Mouse (Mus musculus) embryonic facial prominence, embryonic 13.5 days (tissue): ENCODE measurements around the gene Scn4b. TPM values are rescaled to one million over a fixed set of nuclear protein-coding genes. Genes with fewer than 3 reads are reported as not detected.

Experiments
- ATAC-seq: fragments of 200-750 bp; cut with Nextera tagmentation; 2 replicates; pipeline ENCODE4 v1.8.0; 2017; ENCODE audit warnings: low read depth; ENCODE audit not compliant: insufficient number of reproducible peaks, insufficient read depth, low FRiP score, low TSS enrichment
- H3K27ac ChIP-seq: fragments of 300-500 bp; sonication (generic); 2 replicates; pipeline ENCODE4 v1.5.1; 2015; ENCODE audit warnings: moderate library complexity, mild to moderate bottlenecking, inconsistent platforms
- H3K27me3 ChIP-seq: fragments of 300-500 bp; sonication (generic); 2 replicates; pipeline ENCODE4 v1.6.1; 2015; ENCODE audit warnings: mild to moderate bottlenecking, inconsistent platforms
- H3K36me3 ChIP-seq: fragments of 300-500 bp; sonication (generic); 2 replicates; pipeline ENCODE4 v1.6.1; 2015; ENCODE audit warnings: mild to moderate bottlenecking, inconsistent platforms
- H3K4me1 ChIP-seq: fragments of 300-500 bp; sonication (generic); 2 replicates; pipeline ENCODE4 v1.6.1; 2015; ENCODE audit warnings: inconsistent platforms
- H3K4me2 ChIP-seq: fragments of 300-500 bp; sonication (generic); 2 replicates; pipeline ENCODE4 v1.6.1; 2015; ENCODE audit warnings: moderate library complexity, mild to moderate bottlenecking, inconsistent platforms
- H3K4me3 ChIP-seq: fragments of 300-500 bp; sonication (generic); 2 replicates; pipeline ENCODE4 v1.5.1; 2015; ENCODE audit warnings: mild to moderate bottlenecking, inconsistent platforms
- H3K9ac ChIP-seq: fragments of 300-500 bp; sonication (generic); 2 replicates; pipeline ENCODE4 v1.6.1; 2015; ENCODE audit warnings: mild to moderate bottlenecking, inconsistent platforms
- H3K9me3 ChIP-seq: fragments of 300-500 bp; sonication (generic); 2 replicates; pipeline ENCODE4 v1.6.1; 2016; ENCODE audit warnings: inconsistent platforms
- WGBS: fragments of 180-500 bp; shearing (Covaris S2); methylation state at CpG from one replicate; pipeline ENCODE4 v1.1.7; 2015; ENCODE audit warnings: mixed read lengths; 5-methylcytosine and 5-hydroxymethylcytosine counted together
- polyA plus RNA-seq: library from polyadenylated mRNA; unstranded; fragments of >200 nt; fragmentation: Nextera tagmentation; extraction: Ambion mirVana; gene quantifications from 2 replicates; pipeline ENCODE4 v1.2.1, GENCODE M21; 2015

The Scn4b gene
- 0.24 and 0.66 TPM in 2 replicates for polyA plus RNA-seq

DNA sequence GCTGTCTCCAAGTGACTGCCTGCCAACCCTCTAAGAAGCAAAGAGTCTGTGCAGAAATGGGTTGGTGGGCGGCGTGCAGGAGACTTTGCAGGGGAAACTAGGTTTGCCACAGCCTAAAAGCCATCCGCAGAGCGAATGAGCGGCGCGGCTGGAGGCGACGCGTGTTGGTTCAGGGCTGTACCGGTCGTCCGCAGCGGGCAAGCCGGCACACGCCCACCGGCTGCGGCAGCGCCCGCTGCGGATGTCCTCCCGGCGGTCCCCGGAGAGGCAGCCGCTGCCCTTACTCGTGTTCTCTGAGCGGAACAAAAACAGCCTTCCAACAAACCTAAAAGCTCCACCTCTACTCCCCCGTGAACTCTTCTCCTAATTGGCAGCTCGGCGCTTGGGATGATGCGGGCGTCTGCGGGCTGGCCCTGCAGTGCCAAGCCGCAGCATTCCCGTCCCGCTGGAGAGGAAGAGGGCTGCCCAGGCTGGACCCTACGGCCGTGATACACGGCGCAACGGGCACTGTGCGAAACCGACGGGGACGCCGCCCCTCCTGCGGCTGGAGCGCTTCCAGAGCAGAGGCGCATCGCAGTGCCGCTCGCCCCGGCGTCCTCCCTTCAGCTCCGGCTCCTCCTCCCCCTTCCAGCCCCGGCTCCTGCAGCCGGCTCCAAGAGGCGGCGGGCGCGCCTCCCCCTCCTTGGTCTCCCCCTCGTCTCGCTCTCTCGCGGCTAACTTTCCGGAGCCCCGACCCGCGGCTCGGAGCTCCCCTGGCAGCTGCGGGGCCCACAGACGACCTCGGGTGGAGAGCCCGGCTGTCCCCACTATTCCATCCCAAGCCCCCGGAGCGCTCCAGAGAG, at the start of gene Scn4b:
Gene Scn4b (plus strand): TSS at position 205 of the 842 bp plus-strand sequence.
- no peak for ATAC-seq
- Histone ChIP-seq H3K27ac (no peak within 1 kb of the TSS), H3K4me2 (peak within 1 kb of the TSS; percentile 95), H3K4me3 (peak within 1 kb of the TSS; percentile 58), H3K36me3 (no peaks in the 10 kb centered on the region), H3K27me3 (peaks cover 96% of the 10 kb centered on the region), H3K9ac (peak within 1 kb of the TSS; percentile 64), H3K9me3 (no peaks in the 10 kb centered on the region), H3K4me1 (peaks cover 35% of the 10 kb centered on the region)
- WGBS: under 1% methylated on average over 76 of the region's 76 CpGs

GRCm38 (mm10) chr9:45090811-45091210, 47.4 kb upstream of the Scn4b start:
- Histone ChIP-seq H3K27me3 (0 out of 2 replicates have a peak, but pooled peaks cover 12% of the 10 kb centered on the region), H3K4me2 (no peak overlapping the region), H3K9ac (no peak overlapping the region), H3K27ac (no peak overlapping the region), H3K36me3 (no peaks in the 10 kb centered on the region), H3K4me1 (no peaks in the 10 kb centered on the region), H3K4me3 (no peak overlapping the region), H3K9me3 (no peaks in the 10 kb centered on the region)
- ATAC-seq: no peak
- WGBS: 54% methylated on average over 3 of the region's 3 CpGs

DNA sequence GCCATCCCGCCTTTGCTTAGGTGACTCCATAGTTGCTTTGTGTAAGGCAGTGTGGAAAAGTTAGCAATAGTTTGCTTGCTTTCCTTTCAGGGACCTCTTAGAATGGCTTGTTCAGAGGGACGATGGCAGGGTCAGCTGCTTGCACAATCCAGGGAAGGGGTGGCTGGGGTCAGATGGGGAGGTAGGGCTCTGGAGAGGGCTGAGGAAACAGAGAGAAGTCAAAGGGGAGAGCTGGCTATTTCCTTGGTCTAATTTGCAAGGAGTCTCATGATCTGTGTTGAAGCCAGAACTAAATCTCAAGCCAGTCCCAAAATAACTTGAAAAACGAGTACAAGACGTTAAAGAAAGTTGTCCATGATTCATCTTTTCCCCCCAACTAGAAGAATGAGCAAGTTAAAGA, 45.6 kb upstream of the Scn4b start:
- H3K4me3 ChIP-seq: no peak overlapping the region
- 66% methylated on average over 4 of the region's 4 CpGs for WGBS
- no peak for ATAC-seq

GRCm38 (mm10) chr9:45095149-45095937, 42.9 kb upstream of the Scn4b start:
- ATAC-seq: no peak
- Histone ChIP-seq H3K9me3 (no peaks in the 10 kb centered on the region), H3K4me1 (no peaks in the 10 kb centered on the region)

More for the DNA sequence above, 45.6 kb upstream of the Scn4b start:
- no peaks in the 10 kb centered on the region for H3K9me3 ChIP-seq
- H3K9ac ChIP-seq: no peak overlapping the region
- no peaks in the 10 kb centered on the region for H3K4me1 ChIP-seq
- no peak overlapping the region for H3K27ac ChIP-seq
- 0 out of 2 replicates have a peak, but pooled peaks cover 6% of the 10 kb centered on the region for H3K27me3 ChIP-seq
- no peak overlapping the region for H3K4me2 ChIP-seq
- no peaks in the 10 kb centered on the region for H3K36me3 ChIP-seq

DNA sequence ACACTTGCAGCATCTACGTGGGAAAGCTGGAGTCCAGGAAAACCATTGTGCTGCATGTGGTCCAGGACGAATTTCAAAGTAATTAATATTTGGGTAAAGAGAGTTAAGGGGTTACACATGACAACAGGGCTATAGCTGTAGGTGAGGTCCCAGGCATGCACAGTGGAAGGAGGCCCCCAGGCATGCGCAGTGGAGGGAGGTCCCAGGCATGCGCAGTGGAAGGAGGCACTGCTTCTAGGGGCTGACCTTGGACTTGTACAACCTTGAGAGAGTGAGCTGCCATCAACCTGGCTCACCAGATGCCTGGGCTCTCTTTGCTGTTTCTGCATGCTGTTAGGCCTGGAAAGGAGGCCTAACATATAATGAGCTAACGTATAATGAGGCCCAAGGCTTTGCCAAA, 40.3 kb upstream of the Scn4b start:
- Histone ChIP-seq H3K4me2 (no peak overlapping the region), H3K9ac (no peak overlapping the region), H3K4me1 (no peaks in the 10 kb centered on the region), H3K36me3 (no peaks in the 10 kb centered on the region), H3K27ac (no peak overlapping the region), H3K4me3 (no peak overlapping the region), H3K9me3 (no peaks in the 10 kb centered on the region), H3K27me3 (no peaks in the 10 kb centered on the region)
- ATAC-seq: no peak
- WGBS: 77% methylated on average over 5 of the region's 5 CpGs

More at GRCm38 (mm10) chr9:45095149-45095937, 42.9 kb upstream of the Scn4b start:
- 71% methylated on average over 6 of the region's 6 CpGs for WGBS
- Histone ChIP-seq H3K27ac (no peak overlapping the region), H3K4me3 (no peak overlapping the region), H3K36me3 (no peaks in the 10 kb centered on the region), H3K9ac (no peak overlapping the region), H3K4me2 (no peak overlapping the region), H3K27me3 (0 out of 2 replicates have a peak, but pooled peaks cover 3% of the 10 kb centered on the region)

DNA sequence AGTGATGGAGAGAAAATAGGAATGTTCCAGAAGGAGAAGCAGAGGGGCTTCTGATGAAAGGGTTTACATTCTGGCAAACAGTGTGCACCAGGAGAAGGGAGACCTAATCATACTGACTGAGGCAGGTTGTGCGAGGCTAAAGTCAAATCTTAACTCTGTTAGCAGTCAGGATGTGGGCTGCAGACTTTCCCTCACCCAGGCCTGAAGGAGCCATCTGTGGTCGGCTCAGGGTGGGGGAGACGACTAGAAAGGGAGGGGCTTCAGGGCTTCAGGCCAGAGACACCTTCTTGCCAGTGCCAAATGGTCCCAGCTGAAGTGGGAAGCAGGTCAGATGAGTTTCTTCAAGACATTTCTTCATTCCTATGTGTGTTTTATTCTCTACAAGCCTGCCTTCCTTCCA, 39.8 kb upstream of the Scn4b start:
- Histone ChIP-seq H3K9ac (no peak overlapping the region), H3K9me3 (no peaks in the 10 kb centered on the region), H3K4me2 (no peak overlapping the region), H3K27ac (no peak overlapping the region), H3K36me3 (no peaks in the 10 kb centered on the region), H3K4me3 (no peak overlapping the region), H3K4me1 (no peaks in the 10 kb centered on the region), H3K27me3 (no peaks in the 10 kb centered on the region)
- ATAC-seq: no peak
- 55% methylated on average over 3 of the region's 3 CpGs for WGBS

DNA sequence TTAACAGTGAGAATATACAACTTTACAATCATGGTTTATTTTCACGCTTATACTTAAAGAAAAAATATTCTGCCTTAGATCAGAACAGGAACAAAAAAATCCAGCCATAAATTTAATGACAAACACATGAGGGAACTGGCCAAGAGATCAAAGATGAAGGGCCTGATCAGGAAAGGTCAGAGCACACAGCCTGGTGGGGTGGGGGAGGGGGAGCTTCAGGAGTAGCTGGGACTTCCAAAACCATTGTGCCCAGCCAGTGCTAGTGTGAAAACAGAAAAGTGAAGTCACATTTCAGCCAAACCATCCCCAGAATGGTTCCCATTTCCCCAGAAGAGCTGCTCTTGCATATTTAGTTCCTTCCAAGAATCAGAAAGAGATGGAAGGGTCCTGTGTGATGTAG, 35.7 kb upstream of the Scn4b start:
- Histone ChIP-seq H3K27ac (no peak overlapping the region), H3K4me1 (no peaks in the 10 kb centered on the region), H3K4me3 (no peak overlapping the region), H3K27me3 (no peaks in the 10 kb centered on the region), H3K36me3 (no peaks in the 10 kb centered on the region), H3K9ac (no peak overlapping the region), H3K9me3 (no peaks in the 10 kb centered on the region), H3K4me2 (no peak overlapping the region)
- 56% methylated on average over 1 of the region's 1 CpGs for WGBS
- ATAC-seq: no peak

- 37% methylated on average over 11 of the region's 11 CpGs for WGBS
- no peak for ATAC-seq
- no peak overlapping the region for H3K27ac ChIP-seq
These were observed 34.8 kb upstream of the Scn4b start for GRCm38 (mm10) chr9:45103211-45103979.

GRCm38 (mm10) chr9:45105596-45106374, 32.4 kb upstream of the Scn4b start:
- Histone ChIP-seq H3K36me3 (no peaks in the 10 kb centered on the region), H3K9me3 (no peaks in the 10 kb centered on the region), H3K9ac (no peak overlapping the region), H3K27me3 (no peaks in the 10 kb centered on the region), H3K4me3 (no peak overlapping the region), H3K4me2 (no peak overlapping the region), H3K27ac (no peak overlapping the region), H3K4me1 (no peaks in the 10 kb centered on the region)
- WGBS: 83% methylated on average over 2 of the region's 2 CpGs
- ATAC-seq: no peak

More at GRCm38 (mm10) chr9:45103211-45103979, 34.8 kb upstream of the Scn4b start:
- Histone ChIP-seq H3K4me3 (no peak overlapping the region), H3K9ac (no peak overlapping the region), H3K4me2 (no peak overlapping the region), H3K36me3 (no peaks in the 10 kb centered on the region), H3K4me1 (no peaks in the 10 kb centered on the region), H3K9me3 (no peaks in the 10 kb centered on the region), H3K27me3 (no peaks in the 10 kb centered on the region)

- no peaks in the 10 kb centered on the region for H3K27me3 ChIP-seq
- H3K27ac ChIP-seq: peak overlapping the region; percentile 17; the same call in 1 of the 2 replicates
- WGBS: 2% methylated on average over 14 of the region's 14 CpGs
- peak overlapping the region; percentile 71 for H3K4me2 ChIP-seq
- H3K4me1 ChIP-seq: peaks cover 22% of the 10 kb centered on the region
- peak; percentile 71 for ATAC-seq
- H3K9ac ChIP-seq: peak overlapping the region; percentile 67
- H3K4me3 ChIP-seq: peak overlapping the region; percentile 49
- H3K36me3 ChIP-seq: no peaks in the 10 kb centered on the region
- no peaks in the 10 kb centered on the region for H3K9me3 ChIP-seq
These were observed 22.5 kb upstream of the Scn4b start for GRCm38 (mm10) chr9:45115706-45116105.
